Mouse (Mus musculus) midbrain, embryonic 15.5 days (tissue): ENCODE data around the gene Mfsd6. TPM values are rescaled to one million over a fixed set of nuclear protein-coding genes. Genes with fewer than 3 reads are reported as not detected.

ENCODE experiments used
- ATAC-seq: fragments of 200-750 bp; cut with Nextera tagmentation; replicated peaks from 2 replicates; pipeline ENCODE4 v1.8.0; 2017; ENCODE audit warnings: moderate TSS enrichment
- H3K27ac ChIP-seq: fragments of 300-500 bp; sonication (generic); 2 replicates; pipeline ENCODE4 v1.5.1; 2015; ENCODE audit warnings: mild to moderate bottlenecking, inconsistent platforms
- H3K27me3 ChIP-seq: fragments of 300-500 bp; sonication (generic); replicated peaks from 2 replicates; pipeline ENCODE4 v1.6.1; 2015; ENCODE audit warnings: inconsistent platforms
- H3K36me3 ChIP-seq: fragments of 300-500 bp; sonication (generic); replicated peaks from 2 replicates; pipeline ENCODE4 v1.6.1; 2015; ENCODE audit warnings: inconsistent platforms
- H3K4me1 ChIP-seq: fragments of 300-500 bp; sonication (generic); 2 replicates; pipeline ENCODE4 v1.6.1; 2015; ENCODE audit warnings: inconsistent platforms
- H3K4me2 ChIP-seq: fragments of 300-500 bp; sonication (generic); 2 replicates; pipeline ENCODE4 v1.6.1; 2015; ENCODE audit warnings: inconsistent platforms, mild to moderate bottlenecking, moderate library complexity
- H3K4me3 ChIP-seq: fragments of 300-500 bp; sonication (generic); 2 replicates; pipeline ENCODE4 v1.5.1; 2015; ENCODE audit warnings: mild to moderate bottlenecking, inconsistent platforms
- H3K9ac ChIP-seq: fragments of 300-500 bp; sonication (generic); 2 replicates; pipeline ENCODE4 v1.6.1; 2015; ENCODE audit warnings: mild to moderate bottlenecking, inconsistent platforms
- H3K9me3 ChIP-seq: fragments of 300-500 bp; sonication (generic); 2 replicates; pipeline ENCODE4 v1.6.1; 2016; ENCODE audit warnings: inconsistent platforms
- WGBS: fragments of 180-500 bp; shearing (Covaris S2); methylation state at CpG from one replicate; pipeline ENCODE4 v1.1.7; 2015; ENCODE audit warnings: mixed read lengths; 5-methylcytosine and 5-hydroxymethylcytosine counted together
- polyA plus RNA-seq: library from polyadenylated mRNA; unstranded; fragments of >200 nt; fragmentation: Nextera tagmentation; extraction: Ambion mirVana; gene quantifications from 2 replicates; pipeline ENCODE4 v1.2.1, GENCODE M21; 2015

Mfsd6 gene
- polyA plus RNA-seq, 1 experiment from 2014 or later: 11.6 TPM

DNA sequence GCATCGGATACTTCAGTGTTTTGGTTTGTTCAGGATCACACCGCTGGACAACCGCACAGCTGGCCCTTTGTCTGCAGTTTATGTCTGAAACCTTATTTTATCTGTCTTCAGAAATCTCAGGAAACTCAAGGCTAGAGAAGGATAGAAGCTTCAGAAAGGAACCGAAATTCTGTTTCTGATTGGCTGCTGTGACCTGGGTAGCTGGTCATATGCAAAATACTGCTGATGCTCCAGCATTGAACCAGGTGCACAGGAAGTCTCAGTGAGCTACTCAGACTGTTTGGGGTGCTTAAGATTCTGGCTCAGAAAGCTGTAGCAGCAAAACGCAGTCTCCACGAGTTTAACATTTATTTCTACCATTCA lies 96.3 kb downstream of the Mfsd6 start:
- Histone ChIP-seq H3K36me3 (no peaks in the 10 kb centered on the region), H3K4me1 (peaks cover 9% of the 10 kb centered on the region), H3K9ac (peak overlapping the region; percentile 78), H3K9me3 (no peaks in the 10 kb centered on the region), H3K4me3 (peak overlapping the region; percentile 78), H3K27ac (peak overlapping the region; percentile 90), H3K4me2 (peak overlapping the region; percentile 55), H3K27me3 (no peaks in the 10 kb centered on the region)
- ATAC-seq: peak; percentile 93
- WGBS: 2% methylated on average over 6 of the region's 6 CpGs

DNA sequence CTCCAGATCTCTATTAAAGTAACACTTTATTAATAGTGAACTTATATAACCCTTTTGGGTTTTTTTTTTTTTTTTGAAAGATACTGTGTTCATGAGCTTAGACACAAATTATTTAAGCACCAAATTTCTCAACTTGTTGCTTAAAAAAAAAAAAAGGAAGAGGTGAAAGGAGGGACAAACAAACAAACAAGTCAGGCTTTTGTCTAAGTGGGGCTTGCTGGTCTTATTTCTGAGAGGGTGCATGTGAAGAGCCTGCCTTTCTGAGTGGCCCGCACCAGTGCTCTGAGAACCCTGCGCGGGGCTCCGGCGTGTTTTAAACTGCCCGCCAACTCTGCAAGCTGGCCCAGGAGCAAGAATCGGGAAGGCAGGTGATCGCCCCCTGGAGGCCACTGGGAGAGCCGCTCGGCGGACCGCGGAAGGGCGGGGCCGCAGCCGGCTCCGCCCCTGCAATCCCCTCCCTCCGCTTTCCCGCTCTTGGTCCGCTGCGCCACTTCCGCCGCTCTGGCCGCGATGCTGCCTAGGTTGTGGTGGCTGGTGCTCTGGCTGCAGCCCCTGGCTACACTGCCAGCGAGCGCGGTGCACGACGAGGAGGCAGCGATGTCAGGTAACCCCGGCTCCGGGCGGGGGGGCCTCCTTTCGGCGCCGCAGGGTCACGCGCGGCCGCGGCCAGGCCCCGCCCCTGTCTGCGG lies 96.9 kb downstream of the Mfsd6 start, which contains the start of gene Nemp2:
Nemp2 (plus strand) TSS at position 456 of the 689 bp plus-strand sequence.
- H3K27ac ChIP-seq: peak within 1 kb of the TSS; percentile 90
- no peaks in the 10 kb centered on the region for H3K36me3 ChIP-seq
- H3K9me3 ChIP-seq: no peaks in the 10 kb centered on the region
- H3K27me3 ChIP-seq: no peaks in the 10 kb centered on the region
- peak within 1 kb of the TSS; percentile 78 for H3K4me3 ChIP-seq
- H3K9ac ChIP-seq: peak within 1 kb of the TSS; percentile 78
- ATAC-seq: peak; percentile 98
- under 1% methylated on average over 44 of the region's 44 CpGs for WGBS
- peaks cover 9% of the 10 kb centered on the region for H3K4me1 ChIP-seq
- H3K4me2 ChIP-seq: peak within 1 kb of the TSS; percentile 55

DNA sequence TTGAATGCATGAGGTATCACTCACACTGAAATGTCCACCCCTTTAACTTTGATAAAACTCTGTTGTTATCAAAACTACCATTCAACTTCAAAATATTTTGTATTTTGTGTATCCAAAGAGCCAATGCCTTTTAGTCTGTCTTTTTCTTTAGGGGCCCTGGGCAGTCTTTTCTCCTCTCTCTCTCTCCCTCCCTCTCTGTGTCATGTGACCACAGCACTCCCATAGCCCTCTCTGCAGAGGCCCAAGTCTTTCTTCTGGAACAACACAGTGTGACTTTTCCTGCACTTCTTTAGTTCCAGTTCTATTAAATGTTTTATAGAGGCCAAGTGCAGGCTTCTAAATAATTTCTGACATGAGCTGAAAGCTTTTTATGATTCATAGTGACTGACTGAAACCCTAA lies 106.8 kb downstream of the Mfsd6 start:
- no peak overlapping the region for H3K9ac ChIP-seq
- no peaks in the 10 kb centered on the region for H3K27me3 ChIP-seq
- no peak overlapping the region for H3K27ac ChIP-seq
- H3K4me1 ChIP-seq: no peaks in the 10 kb centered on the region
- no peaks in the 10 kb centered on the region for H3K36me3 ChIP-seq
- H3K9me3 ChIP-seq: no peaks in the 10 kb centered on the region
- H3K4me3 ChIP-seq: no peak overlapping the region
- H3K4me2 ChIP-seq: no peak overlapping the region
- no peak for ATAC-seq

DNA sequence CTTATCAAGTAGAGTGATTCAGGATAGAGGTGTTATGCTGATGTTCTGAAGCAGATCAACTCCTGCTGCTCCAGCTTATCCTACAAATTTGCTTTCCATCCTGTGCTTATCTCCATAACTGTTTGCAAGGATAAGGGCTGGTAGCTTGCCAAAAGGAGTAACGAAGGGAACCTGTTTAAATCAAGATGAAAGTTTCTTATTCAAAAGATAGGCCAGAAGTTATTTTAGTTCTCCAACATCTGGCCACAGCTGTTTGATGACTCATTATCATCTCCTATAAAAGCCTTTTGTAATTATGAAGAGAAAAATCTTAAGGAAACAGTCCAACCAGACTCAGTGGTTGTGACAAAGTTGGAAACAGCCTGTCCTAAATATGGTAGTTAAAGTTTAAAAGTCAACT lies 109.0 kb downstream of the Mfsd6 start:
- H3K27ac ChIP-seq: no peak overlapping the region
- H3K36me3 ChIP-seq: no peaks in the 10 kb centered on the region
- H3K4me3 ChIP-seq: no peak overlapping the region
- H3K4me1 ChIP-seq: no peaks in the 10 kb centered on the region
- no peak overlapping the region for H3K9ac ChIP-seq
- no peak for ATAC-seq
- 79% methylated on average over 1 of the region's 1 CpGs for WGBS
- H3K4me2 ChIP-seq: no peak overlapping the region
- no peaks in the 10 kb centered on the region for H3K9me3 ChIP-seq
- H3K27me3 ChIP-seq: no peaks in the 10 kb centered on the region

DNA sequence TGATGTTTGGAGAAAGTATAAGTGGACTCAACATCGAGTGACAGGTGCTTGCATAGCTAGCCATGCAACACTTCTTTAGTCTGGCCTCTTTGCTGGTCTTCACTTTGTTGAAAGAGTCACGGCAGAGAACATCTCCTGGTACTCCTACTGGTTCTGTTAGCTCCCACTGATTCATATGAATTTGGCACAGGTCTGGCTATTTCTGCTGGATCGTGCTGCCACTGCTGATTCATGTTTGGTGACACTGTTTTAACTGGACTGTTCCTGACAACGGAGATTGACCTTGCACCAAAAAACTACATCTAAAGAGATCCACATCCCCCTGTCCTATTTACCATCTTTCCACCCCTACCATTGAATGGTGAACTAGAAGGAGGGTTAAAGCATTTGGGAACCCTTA lies 118.8 kb downstream of the Mfsd6 start:
- H3K4me1 ChIP-seq: no peaks in the 10 kb centered on the region
- no peaks in the 10 kb centered on the region; the same call in 1 of the 2 replicates for H3K9me3 ChIP-seq
- H3K27me3 ChIP-seq: no peaks in the 10 kb centered on the region
- no peak overlapping the region for H3K9ac ChIP-seq
- no peak overlapping the region for H3K4me2 ChIP-seq
- no peak for ATAC-seq
- no peak overlapping the region for H3K4me3 ChIP-seq
- H3K27ac ChIP-seq: no peak overlapping the region
- no peaks in the 10 kb centered on the region for H3K36me3 ChIP-seq
- 90% methylated on average over 4 of the region's 4 CpGs for WGBS

DNA sequence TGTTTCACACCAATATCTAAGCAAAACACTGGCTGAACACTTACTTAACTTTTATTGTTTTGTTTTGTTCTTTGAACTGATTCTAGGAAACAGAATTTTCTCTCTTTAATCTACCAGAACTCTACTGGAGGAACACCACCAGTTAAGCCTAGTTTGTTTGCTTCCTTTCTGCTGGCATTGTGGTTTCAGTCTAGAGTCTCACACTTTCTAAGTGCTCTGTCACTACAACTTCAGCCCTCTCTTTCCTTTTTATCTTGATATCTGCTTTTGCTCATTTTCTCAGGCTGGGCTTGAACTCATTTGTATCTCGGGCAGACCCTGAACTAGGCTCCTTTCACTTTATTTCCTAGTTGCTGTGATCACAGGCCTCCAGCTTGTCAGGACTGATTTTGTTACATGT lies 119.6 kb downstream of the Mfsd6 start:
- Histone ChIP-seq H3K4me3 (no peak overlapping the region), H3K9ac (no peak overlapping the region), H3K27ac (no peak overlapping the region), H3K36me3 (no peaks in the 10 kb centered on the region), H3K9me3 (no peaks in the 10 kb centered on the region; the same call in 1 of the 2 replicates), H3K4me1 (no peaks in the 10 kb centered on the region), H3K4me2 (no peak overlapping the region), H3K27me3 (no peaks in the 10 kb centered on the region)
- 79% methylated on average over 1 of the region's 1 CpGs for WGBS
- ATAC-seq: no peak

Other genes starting within 250 kb of the Mfsd6 start
- gene Nab1, start 226.8 kb downstream of the Mfsd6 start, polyA plus RNA-seq: 7.4 and 7.7 TPM in 2 replicates
- 5.3 and 5.4 TPM in 2 replicates for gene Nemp2, start 96.8 kb downstream of the Mfsd6 start, polyA plus RNA-seq
- 36.8 and 39.6 TPM in 2 replicates for gene Inpp1, start 90.2 kb upstream of the Mfsd6 start, polyA plus RNA-seq
- gene Hibch, start 117.5 kb upstream of the Mfsd6 start, polyA plus RNA-seq: 30.6 and 32.4 TPM in 2 replicates